Mouse (Mus musculus) heart, embryonic 14.5 days (tissue): ENCODE results near the gene Lysmd2. TPM values are rescaled to one million over a fixed set of nuclear protein-coding genes. Genes with fewer than 3 reads are reported as not detected.
A peak's percentile ranks its signal among the peaks of the same experiment; 100 is the strongest.
"Not testable (repeated sequence)": the region's sequence is repeated elsewhere in the genome, so short reads cannot be mapped to it uniquely, and the experiment has no call there.

Experiments
- ATAC-seq: fragments of 200-750 bp; cut with Nextera tagmentation; 2 replicates; pipeline ENCODE4 v1.8.0; 2017; ENCODE audit warnings: low read depth, moderate TSS enrichment; ENCODE audit not compliant: insufficient number of reproducible peaks, insufficient read depth, low FRiP score
- H3K27ac ChIP-seq, 2 experiments: fragments of 200-500 bp in 1 of 2; fragments of 300-500 bp in 1 of 2; sonication (generic) in 1 of 2; replicated peaks in 1 of 2; 2 replicates each; pipeline ENCODE4 v1.5.1; 2012 to 2014; ENCODE audit warnings: low read depth in 2 of 2, low read length in 2 of 2, control low read depth in 1 of 2, mild to moderate bottlenecking in 1 of 2, mixed read lengths in 1 of 2; ENCODE audit not compliant: control insufficient read depth in 1 of 2, insufficient read depth in 1 of 2
- H3K27me3 ChIP-seq: fragments of 300-500 bp; sonication (generic); 2 replicates; pipeline ENCODE4 v1.6.1; 2014; ENCODE audit warnings: mild to moderate bottlenecking, low read length, control low read depth; ENCODE audit not compliant: control insufficient read depth, insufficient read depth
- H3K36me3 ChIP-seq: fragments of 300-500 bp; sonication (generic); 2 replicates; pipeline ENCODE4 v1.6.1; 2014; ENCODE audit warnings: mild to moderate bottlenecking, control low read depth, low read length, mixed read lengths; ENCODE audit not compliant: control insufficient read depth, insufficient read depth
- H3K4me1 ChIP-seq, 2 experiments: fragments of 200-500 bp in 1 of 2; fragments of 300-500 bp in 1 of 2; sonication (generic) in 1 of 2; 2 replicates each; pipeline ENCODE4 v1.6.1; 2012 to 2014; ENCODE audit warnings: low read length in 2 of 2, control low read depth in 1 of 2, mixed read lengths in 1 of 2; ENCODE audit not compliant: control insufficient read depth in 2 of 2, insufficient read depth in 2 of 2
- H3K4me2 ChIP-seq: fragments of 300-500 bp; sonication (generic); 2 replicates; pipeline ENCODE4 v1.6.1; 2014; ENCODE audit warnings: mild to moderate bottlenecking, low read length
- H3K4me3 ChIP-seq, 2 experiments: fragments of 200-500 bp in 1 of 2; fragments of 300-500 bp in 1 of 2; sonication (generic) in 1 of 2; 2 replicates each; pipeline ENCODE4 v1.5.1; 2012 to 2014; ENCODE audit warnings: low read length in 2 of 2, mild to moderate bottlenecking in 2 of 2, control low read depth in 1 of 2, low read depth in 1 of 2, moderate library complexity in 1 of 2; ENCODE audit not compliant: control insufficient read depth in 1 of 2, insufficient read depth in 1 of 2
- H3K9ac ChIP-seq: fragments of 300-500 bp; sonication (generic); 2 replicates; pipeline ENCODE4 v1.6.1; 2014; ENCODE audit warnings: mild to moderate bottlenecking, low read length
- H3K9me3 ChIP-seq: fragments of 300-500 bp; sonication (generic); 2 replicates; pipeline ENCODE4 v1.6.1; 2016; ENCODE audit warnings: low read length, control low read depth; ENCODE audit not compliant: control insufficient read depth
- whole genome bisulfite sequencing: fragments of 180-500 bp; shearing (Covaris S2); extraction: QIAGEN DNeasy Blood & Tissue Kit; methylation state at CpG from one replicate; pipeline ENCODE4 v1.1.7; 2014; 5-methylcytosine and 5-hydroxymethylcytosine counted together
- polyA plus RNA-seq: library from polyadenylated mRNA; unstranded; fragments of >200 nt; fragmentation: Nextera tagmentation; extraction: Ambion mirVana; gene quantifications from 2 replicates; pipeline ENCODE4 v1.2.1, GENCODE M21; 2014

Lysmd2 gene
- polyA plus RNA-seq, 1 experiment from 2014 or later = 21.3 TPM

DNA sequence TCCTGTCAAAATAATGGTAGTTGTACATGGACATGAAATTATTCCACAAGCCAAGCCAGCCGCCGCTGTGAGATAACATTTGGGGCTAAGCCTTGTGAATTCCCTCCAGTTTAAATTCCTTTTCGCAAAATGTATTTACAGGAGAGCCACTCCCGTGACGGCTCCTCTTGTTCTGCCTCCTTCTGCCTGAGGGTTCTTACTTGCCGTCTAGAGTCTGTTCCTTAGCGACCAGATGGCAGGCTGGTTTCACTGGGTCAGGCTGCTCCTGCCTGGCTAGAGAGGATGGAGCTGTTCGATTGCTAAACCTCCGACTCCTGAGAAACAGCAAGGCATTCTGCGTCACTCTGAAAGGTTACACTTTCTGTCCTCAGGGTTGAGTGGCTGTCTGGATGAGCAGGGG is 6.6 kb downstream of the Lysmd2 start:
- WGBS = 59% methylated on average over 10 of the region's 10 CpGs
- H3K9ac ChIP-seq = no peak overlapping the region

DNA sequence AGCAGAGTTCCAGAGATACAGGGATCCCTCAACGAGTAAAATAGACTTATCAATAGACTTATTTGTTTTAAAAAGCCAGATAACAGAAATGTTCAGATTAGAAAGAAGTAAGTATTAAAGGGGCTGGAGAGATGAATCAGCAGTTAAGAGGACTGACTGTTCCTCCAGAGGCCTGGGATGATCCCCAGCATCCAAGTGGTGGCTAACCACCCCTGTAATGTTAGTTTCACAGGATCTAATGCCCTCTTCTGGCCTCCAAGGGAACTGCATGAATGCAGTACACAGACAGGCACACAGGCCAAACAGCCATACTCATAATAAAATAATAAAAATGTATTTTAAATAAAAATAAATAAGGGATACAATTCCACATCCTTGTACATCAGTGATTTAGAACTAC is 7.4 kb downstream of the Lysmd2 start:
- H3K4me2 ChIP-seq = no peak overlapping the region
- H3K27me3 ChIP-seq = no peaks in the 10 kb centered on the region
- H3K9me3 ChIP-seq = 0 out of 2 replicates have a peak, but pooled peaks cover 2% of the 10 kb centered on the region
- WGBS = 45% methylated on average over 1 of the region's 1 CpGs
- H3K9ac ChIP-seq = no peak overlapping the region
- H3K27ac ChIP-seq = no peak overlapping the region
- H3K4me1 ChIP-seq = peaks cover 3 to 7% of the 10 kb centered on the region in 2 experiments; a peak in 2 of 4 replicates
- no peak overlapping the region for H3K4me3 ChIP-seq
- no peak for ATAC-seq
- peaks cover 9% of the 10 kb centered on the region; the same call in 1 of the 2 replicates for H3K36me3 ChIP-seq

More for the DNA sequence above, 6.6 kb downstream of the Lysmd2 start:
- Histone ChIP-seq H3K27me3 (no peaks in the 10 kb centered on the region), H3K4me1 (peaks cover 3 to 7% of the 10 kb centered on the region in 2 experiments; a peak in 2 of 4 replicates), H3K4me3 (no peak overlapping the region), H3K36me3 (peaks cover 8% of the 10 kb centered on the region; the same call in 1 of the 2 replicates), H3K4me2 (no peak overlapping the region), H3K27ac (no peak overlapping the region), H3K9me3 (0 out of 2 replicates have a peak, but pooled peaks cover 2% of the 10 kb centered on the region)
- no peak for ATAC-seq

DNA sequence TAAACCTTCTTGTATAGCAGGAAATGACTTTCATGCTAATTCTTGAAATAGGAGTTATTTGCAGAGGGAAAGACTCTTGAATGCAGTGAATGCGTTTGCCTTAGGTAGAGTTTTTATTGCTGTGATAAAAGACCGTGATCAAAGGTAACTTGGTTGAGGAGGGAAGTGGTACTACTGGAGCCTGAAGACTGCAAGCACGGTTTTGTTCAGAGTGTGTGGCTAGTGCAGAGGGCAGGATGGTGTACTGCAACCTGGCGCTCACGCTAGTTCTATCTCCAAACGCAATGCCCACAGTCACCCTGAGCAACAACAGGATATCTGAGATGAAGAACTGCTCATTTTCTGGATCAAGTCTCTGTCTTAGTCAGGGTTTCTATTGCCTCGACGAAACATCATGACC is 8.1 kb downstream of the Lysmd2 start:
- 87% methylated on average over 8 of the region's 8 CpGs for WGBS
- H3K9me3 ChIP-seq = 0 out of 2 replicates have a peak, but pooled peaks cover 2% of the 10 kb centered on the region
- H3K4me3 ChIP-seq = no peak overlapping the region
- peaks cover 9% of the 10 kb centered on the region; the same call in 1 of the 2 replicates for H3K36me3 ChIP-seq
- H3K27me3 ChIP-seq = no peaks in the 10 kb centered on the region
- H3K9ac ChIP-seq = no peak overlapping the region
- no peak overlapping the region for H3K4me2 ChIP-seq
- ATAC-seq = no peak
- H3K4me1 ChIP-seq = peaks cover 3 to 7% of the 10 kb centered on the region in 2 experiments; a peak in 2 of 4 replicates
- H3K27ac ChIP-seq = no peak overlapping the region

GRCm38 (mm10) chr9:75634226-75634625 is 8.7 kb downstream of the Lysmd2 start:
- H3K9ac ChIP-seq = no peak overlapping the region
- H3K27ac ChIP-seq = no peak overlapping the region
- H3K36me3 ChIP-seq = peaks cover 9% of the 10 kb centered on the region; the same call in 1 of the 2 replicates
- H3K27me3 ChIP-seq = no peaks in the 10 kb centered on the region
- peaks cover 3 to 7% of the 10 kb centered on the region in 2 experiments; a peak in 2 of 4 replicates for H3K4me1 ChIP-seq
- no peak overlapping the region for H3K4me2 ChIP-seq
- no peak overlapping the region for H3K4me3 ChIP-seq
- H3K9me3 ChIP-seq = 0 out of 2 replicates have a peak, but pooled peaks cover 2% of the 10 kb centered on the region
- no peak for ATAC-seq
- WGBS = 73% methylated on average over 4 of the region's 4 CpGs

- 48% methylated on average over 3 of the region's 3 CpGs for WGBS
These were observed 19.9 kb downstream of the Lysmd2 start for GRCm38 (mm10) chr9:75645405-75645804.

DNA sequence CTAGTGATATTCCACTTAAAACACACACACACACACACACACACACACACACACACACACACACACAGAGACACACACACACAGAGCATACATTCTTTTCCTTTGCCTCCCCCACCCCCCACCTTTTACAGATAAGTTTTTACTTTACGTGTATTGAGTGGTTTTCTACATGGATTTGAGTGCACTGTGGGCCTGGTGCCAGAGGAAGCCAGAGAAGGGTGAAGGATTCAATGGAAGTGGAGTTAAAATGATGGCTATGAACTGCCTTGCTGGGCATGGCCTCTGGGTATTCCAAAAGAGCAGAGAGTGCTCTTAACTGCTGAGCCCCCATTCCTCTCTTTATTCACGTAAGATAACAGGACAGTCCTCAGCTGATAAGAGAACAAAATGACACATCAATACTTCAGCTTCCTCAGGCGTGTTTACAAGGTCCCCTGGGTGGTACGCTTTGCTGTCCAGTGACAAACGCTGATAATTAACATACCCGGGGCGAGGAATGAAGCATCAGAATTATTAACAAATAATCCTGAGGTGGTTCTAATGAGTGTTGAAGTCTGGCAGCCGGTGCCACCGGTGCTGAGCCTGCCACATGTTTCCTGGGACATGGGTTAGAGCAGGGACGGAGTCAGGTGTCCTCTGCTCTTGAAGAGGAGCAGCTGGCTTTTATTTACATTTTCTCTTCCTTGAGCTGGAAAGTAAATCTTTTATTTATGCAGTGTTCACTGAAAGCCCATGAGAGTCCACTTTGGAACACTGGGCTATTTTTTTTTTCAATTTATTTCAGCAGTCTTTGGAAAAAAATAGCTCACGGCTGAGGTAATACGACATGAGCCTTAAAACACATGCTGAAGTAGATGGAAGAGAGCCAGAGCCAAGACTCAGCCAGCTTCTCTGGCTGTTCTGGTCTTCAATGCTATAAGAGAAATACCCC is 28.7 kb downstream of the Lysmd2 start:
- Histone ChIP-seq H3K4me2 (0 out of 2 replicates have a peak overlapping the region, but pooled peaks have one; percentile 9), H3K4me1 (peaks cover 5% of the 10 kb centered on the region in 2 experiments), H3K36me3 (no peaks in the 10 kb centered on the region), H3K4me3 (no peak overlapping the region), H3K9me3 (no peaks in the 10 kb centered on the region), H3K9ac (no peak overlapping the region), H3K27me3 (no peaks in the 10 kb centered on the region), H3K27ac (peak overlapping the region in 1 of 2 experiments; percentile 23; a peak in 1 of 4 replicates)
- 23% methylated on average over 12 of the region's 12 CpGs for WGBS
- ATAC-seq = no peak

More at GRCm38 (mm10) chr9:75645405-75645804, 19.9 kb downstream of the Lysmd2 start:
- H3K9me3 ChIP-seq = no peaks in the 10 kb centered on the region
- H3K27me3 ChIP-seq = no peaks in the 10 kb centered on the region
- H3K36me3 ChIP-seq = no peaks in the 10 kb centered on the region
- no peak overlapping the region for H3K4me2 ChIP-seq
- H3K27ac ChIP-seq = no peak overlapping the region
- H3K4me1 ChIP-seq = no peaks in the 10 kb centered on the region
- no peak for ATAC-seq
- H3K9ac ChIP-seq = no peak overlapping the region
- no peak overlapping the region for H3K4me3 ChIP-seq

DNA sequence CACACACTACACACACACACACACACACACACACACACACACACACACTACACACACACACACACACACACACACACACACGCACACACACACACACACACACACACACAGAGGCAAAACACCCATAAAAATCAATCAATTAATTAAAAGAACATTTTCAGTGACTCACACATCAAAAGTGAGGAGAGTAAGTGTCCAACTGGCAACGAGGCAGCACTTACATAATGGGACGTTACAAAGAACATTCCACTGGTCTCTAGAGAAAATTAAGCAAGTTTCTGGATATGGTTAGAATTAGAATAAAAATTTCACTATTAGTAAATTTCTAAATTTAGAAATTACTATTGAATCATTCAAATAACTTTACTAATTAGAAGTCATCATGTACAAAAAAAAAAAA is 30.9 kb downstream of the Lysmd2 start:
- 82% methylated on average over 3 of the region's 3 CpGs for WGBS
- H3K4me2 ChIP-seq, H3K4me3 ChIP-seq, H3K9me3 ChIP-seq, H3K27ac ChIP-seq, H3K36me3 ChIP-seq, H3K4me1 ChIP-seq, ATAC-seq, H3K9ac ChIP-seq, H3K27me3 ChIP-seq: not testable (repeated sequence)
